Mouse (Mus musculus) neutrophil, adult 5-6 weeks (primary cell): ENCODE data around the gene Mindy4. TPM values are rescaled to one million over a fixed set of nuclear protein-coding genes. Genes with fewer than 3 reads are reported as not detected.

ENCODE experiments used
- ATAC-seq: fragments of 151-379, 151-347 bp; 2 replicates; pipeline ENCODE4 v1.8.0; 2017; ENCODE audit warnings: mild to moderate bottlenecking, moderate TSS enrichment; ENCODE audit not compliant: insufficient number of reproducible peaks, poor library complexity, low FRiP score, severe bottlenecking; ENCODE audit errors: extremely low read depth
- total RNA-seq: library from RNA; stranded (forward); fragments of 200-1000 nt; gene quantifications from 2 replicates; pipeline ENCODE4 v1.2.3, GENCODE M21; 2017

Mindy4 gene
- total RNA-seq, 1 experiment from 2014 or later = not detected

GRCm38 (mm10) chr6:55246911-55247438 is 43.8 kb downstream of the Mindy4 start:
- ATAC-seq = no peak

- no peak for ATAC-seq
Observed at GRCm38 (mm10) chr6:55249263-55249662, 46.1 kb downstream of the Mindy4 start.

GRCm38 (mm10) chr6:55250809-55251208 is 47.6 kb downstream of the Mindy4 start:
- no peak for ATAC-seq

GRCm38 (mm10) chr6:55251596-55251995 is 48.4 kb downstream of the Mindy4 start:
- ATAC-seq = no peak

GRCm38 (mm10) chr6:55252731-55253247 is 49.6 kb downstream of the Mindy4 start:
- ATAC-seq = no peak

- ATAC-seq = no peak
Observed at GRCm38 (mm10) chr6:55256500-55257191, 53.5 kb downstream of the Mindy4 start.

GRCm38 (mm10) chr6:55257246-55257645 is 54.1 kb downstream of the Mindy4 start:
- ATAC-seq = no peak

GRCm38 (mm10) chr6:55258428-55259325 is 55.5 kb downstream of the Mindy4 start:
- ATAC-seq = no peak

GRCm38 (mm10) chr6:55262161-55262560 is 59.0 kb downstream of the Mindy4 start:
- ATAC-seq = no peak

- no peak for ATAC-seq
Observed at GRCm38 (mm10) chr6:55263490-55264046, 60.4 kb downstream of the Mindy4 start.

GRCm38 (mm10) chr6:55264741-55265366 is 61.7 kb downstream of the Mindy4 start:
- ATAC-seq = no peak

- ATAC-seq = no peak
Observed at GRCm38 (mm10) chr6:55272952-55273351, 69.8 kb downstream of the Mindy4 start.

- no peak for ATAC-seq
Observed at GRCm38 (mm10) chr6:55273463-55273862, 70.3 kb downstream of the Mindy4 start.

GRCm38 (mm10) chr6:55275000-55275399 is 71.8 kb downstream of the Mindy4 start:
- ATAC-seq = no peak

GRCm38 (mm10) chr6:55275786-55276185 is 72.6 kb downstream of the Mindy4 start:
- ATAC-seq = no peak

- ATAC-seq = no peak
Observed at GRCm38 (mm10) chr6:55276692-55277282, 73.6 kb downstream of the Mindy4 start.

GRCm38 (mm10) chr6:55278086-55278485 is 74.9 kb downstream of the Mindy4 start:
- ATAC-seq = no peak

- ATAC-seq = no peak
Observed at GRCm38 (mm10) chr6:55278520-55278919, 75.3 kb downstream of the Mindy4 start.

GRCm38 (mm10) chr6:55280979-55281378 is 77.8 kb downstream of the Mindy4 start:
- no peak for ATAC-seq
